Mouse (Mus musculus): ENCODE data around the gene Galnt16.

Galnt16 gene

GRCm38 (mm10) chr12:80517977-80518376 is at the start of gene Galnt16:
Galnt16 (plus strand) TSS chr12:80518277.
- no peak for DNase-seq

- DNase-seq: no peak
Observed at GRCm38 (mm10) chr12:80470206-80470605, 47.9 kb upstream of the Galnt16 start.

- no peak for DNase-seq
Observed at GRCm38 (mm10) chr12:80471926-80472325, 46.2 kb upstream of the Galnt16 start.

GRCm38 (mm10) chr12:80473731-80474130 is 44.3 kb upstream of the Galnt16 start:
- DNase-seq: no peak

- no peak for DNase-seq
Observed at GRCm38 (mm10) chr12:80479986-80480385, 38.1 kb upstream of the Galnt16 start.

GRCm38 (mm10) chr12:80483397-80483796 is 34.7 kb upstream of the Galnt16 start:
- no peak for DNase-seq

- DNase-seq: no peak
Observed at GRCm38 (mm10) chr12:80493311-80493710, 24.8 kb upstream of the Galnt16 start.

GRCm38 (mm10) chr12:80495691-80496090 is 22.4 kb upstream of the Galnt16 start:
- DNase-seq: no peak

GRCm38 (mm10) chr12:80498356-80498755 is 19.7 kb upstream of the Galnt16 start:
- peak; percentile 12 for DNase-seq

GRCm38 (mm10) chr12:80500506-80500905 is 17.6 kb upstream of the Galnt16 start:
- DNase-seq: no peak

GRCm38 (mm10) chr12:80504718-80505117 is 13.4 kb upstream of the Galnt16 start:
- DNase-seq: peak; percentile 36

- peak; percentile 40 for DNase-seq
Observed at GRCm38 (mm10) chr12:80507041-80507745, 10.9 kb upstream of the Galnt16 start.

- DNase-seq: no peak
Observed at GRCm38 (mm10) chr12:80518393-80518756, 298 bp downstream of the Galnt16 start.

- no peak for DNase-seq
Observed at GRCm38 (mm10) chr12:80518757-80519620, 912 bp downstream of the Galnt16 start.

- peak; percentile 20 for DNase-seq
Observed at GRCm38 (mm10) chr12:80519621-80520332, 1.7 kb downstream of the Galnt16 start.

- DNase-seq: no peak
Observed at GRCm38 (mm10) chr12:80522006-80522405, 3.9 kb downstream of the Galnt16 start.

- DNase-seq: no peak
Observed at GRCm38 (mm10) chr12:80524276-80524921, 6.3 kb downstream of the Galnt16 start.

- no peak for DNase-seq
Observed at GRCm38 (mm10) chr12:80525513-80525912, 7.4 kb downstream of the Galnt16 start.

- no peak for DNase-seq
Observed at GRCm38 (mm10) chr12:80526511-80526910, 8.4 kb downstream of the Galnt16 start.

GRCm38 (mm10) chr12:80527727-80528389 is 9.8 kb downstream of the Galnt16 start:
- no peak for DNase-seq

GRCm38 (mm10) chr12:80530052-80530451 is 12.0 kb downstream of the Galnt16 start:
- peak; percentile 18 for DNase-seq

GRCm38 (mm10) chr12:80530630-80531029 is 12.6 kb downstream of the Galnt16 start:
- peak; percentile 30 for DNase-seq

All from lung, postnatal 36 days (tissue).